Mouse (Mus musculus) neural tube, embryonic 11.5 days (tissue): ENCODE results near the gene Sept1. TPM values are rescaled to one million over a fixed set of nuclear protein-coding genes. Genes with fewer than 3 reads are reported as not detected.

Source experiments
- ATAC-seq: fragments of 200-750 bp; cut with Nextera tagmentation; 2 replicates; pipeline ENCODE4 v1.8.0; 2017; ENCODE audit warnings: moderate number of reproducible peaks, mild to moderate bottlenecking, moderate TSS enrichment, moderate library complexity; ENCODE audit not compliant: insufficient read depth, low FRiP score, low TSS enrichment
- DNase-seq: peaks from one replicate; pipeline ENCODE4 v3.0.0-alpha.2; 2015; ENCODE audit warnings: low spot score
- H3K27ac ChIP-seq: fragments of 300-500 bp; sonication (generic); 2 replicates; pipeline ENCODE4 v1.5.1; 2014; ENCODE audit warnings: low read depth, mild to moderate bottlenecking, low read length
- H3K27me3 ChIP-seq: fragments of 300-500 bp; sonication (generic); 2 replicates; pipeline ENCODE4 v1.6.1; 2014; ENCODE audit warnings: mild to moderate bottlenecking, low read length, mixed read lengths; ENCODE audit not compliant: control insufficient read depth, insufficient read depth
- H3K36me3 ChIP-seq: fragments of 300-500 bp; sonication (generic); 2 replicates; pipeline ENCODE4 v1.6.1; 2014; ENCODE audit warnings: mild to moderate bottlenecking, low read length, moderate library complexity, mixed read lengths; ENCODE audit not compliant: control insufficient read depth, insufficient read depth
- H3K4me1 ChIP-seq: fragments of 300-500 bp; sonication (generic); 2 replicates; pipeline ENCODE4 v1.6.1; 2014; ENCODE audit warnings: low read length, mixed read lengths; ENCODE audit not compliant: control insufficient read depth, insufficient read depth
- H3K4me2 ChIP-seq: fragments of 300-500 bp; sonication (generic); 2 replicates; pipeline ENCODE4 v1.6.1; 2014; ENCODE audit warnings: low read depth, mild to moderate bottlenecking, moderate library complexity
- H3K4me3 ChIP-seq: fragments of 300-500 bp; sonication (generic); 2 replicates; pipeline ENCODE4 v1.5.1; 2014; ENCODE audit warnings: low read depth, low read length
- H3K9ac ChIP-seq: fragments of 300-500 bp; sonication (generic); 2 replicates; pipeline ENCODE4 v1.6.1; 2014; ENCODE audit warnings: mild to moderate bottlenecking, low read length
- H3K9me3 ChIP-seq: fragments of 300-500 bp; sonication (generic); 2 replicates; pipeline ENCODE4 v1.6.1; 2016; ENCODE audit warnings: low read length; ENCODE audit not compliant: control insufficient read depth
- WGBS: fragments of 180-500 bp; shearing (Covaris S2); extraction: QIAGEN DNeasy Blood & Tissue Kit; methylation state at CpG from one replicate; pipeline ENCODE4 v1.1.7; 2014; 5-methylcytosine and 5-hydroxymethylcytosine counted together
- polyA plus RNA-seq: library from polyadenylated mRNA; unstranded; fragments of >200 nt; fragmentation: Nextera tagmentation; extraction: Ambion mirVana; gene quantifications from 2 replicates; pipeline ENCODE4 v1.2.1, GENCODE M21; 2014

The Sept1 gene
- polyA plus RNA-seq, 1 experiment from 2014 or later, result 22.0 TPM

DNA sequence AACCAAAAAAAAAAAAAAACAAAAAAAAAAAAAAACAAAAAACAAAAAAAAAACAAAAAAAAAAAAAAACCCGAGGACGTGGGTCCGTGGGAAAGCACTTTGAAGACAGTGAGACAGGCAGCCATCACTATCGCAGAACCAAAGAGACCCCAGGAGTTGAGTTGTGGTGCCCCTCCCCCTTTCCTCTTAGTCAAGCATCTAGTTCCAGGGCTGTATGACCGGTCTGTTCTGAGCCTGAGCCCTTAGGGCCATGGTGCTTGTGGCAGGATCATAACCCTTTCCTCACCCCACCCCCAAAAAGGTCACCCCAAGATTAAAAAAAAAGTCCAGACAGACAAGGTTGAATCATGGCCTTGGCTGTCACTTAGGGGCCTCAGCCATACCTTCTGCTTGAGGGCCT, 16.6 kb downstream of the Sept1 start:
- Histone ChIP-seq H3K36me3 (no peaks in the 10 kb centered on the region), H3K9me3 (no peaks in the 10 kb centered on the region), H3K4me2 (no peak overlapping the region), H3K4me1 (no peaks in the 10 kb centered on the region), H3K9ac (no peak overlapping the region), H3K27me3 (0 out of 2 replicates have a peak, but pooled peaks cover 2% of the 10 kb centered on the region), H3K4me3 (no peak overlapping the region), H3K27ac (no peak overlapping the region)
- DNase-seq (no peak), ATAC-seq (no peak)
- WGBS, result 89% methylated on average over 5 of the region's 5 CpGs

GRCm38 (mm10) chr7:127214981-127215871, 17.7 kb downstream of the Sept1 start:
- 22% methylated on average over 33 of the region's 33 CpGs for WGBS
- Histone ChIP-seq H3K4me1 (no peaks in the 10 kb centered on the region), H3K9me3 (no peaks in the 10 kb centered on the region), H3K4me3 (peak overlapping the region; percentile 13; the same call in 1 of the 2 replicates), H3K27me3 (0 out of 2 replicates have a peak, but pooled peaks cover 2% of the 10 kb centered on the region), H3K36me3 (no peaks in the 10 kb centered on the region), H3K9ac (peak overlapping the region; percentile 36), H3K4me2 (peak overlapping the region; percentile 36), H3K27ac (no peak overlapping the region)
- DNase-seq, result peak; percentile 67
- no peak for ATAC-seq

GRCm38 (mm10) chr7:127214521-127214920, 18.4 kb downstream of the Sept1 start:
- Histone ChIP-seq H3K9ac (peak overlapping the region; percentile 36), H3K36me3 (no peaks in the 10 kb centered on the region), H3K27ac (no peak overlapping the region), H3K4me3 (peak overlapping the region; percentile 13; the same call in 1 of the 2 replicates), H3K4me2 (peak overlapping the region; percentile 36), H3K27me3 (0 out of 2 replicates have a peak, but pooled peaks cover 2% of the 10 kb centered on the region), H3K9me3 (no peaks in the 10 kb centered on the region), H3K4me1 (peaks cover 1% of the 10 kb centered on the region)
- no peak for ATAC-seq
- 25% methylated on average over 21 of the region's 21 CpGs for WGBS
- no peak for DNase-seq

DNA sequence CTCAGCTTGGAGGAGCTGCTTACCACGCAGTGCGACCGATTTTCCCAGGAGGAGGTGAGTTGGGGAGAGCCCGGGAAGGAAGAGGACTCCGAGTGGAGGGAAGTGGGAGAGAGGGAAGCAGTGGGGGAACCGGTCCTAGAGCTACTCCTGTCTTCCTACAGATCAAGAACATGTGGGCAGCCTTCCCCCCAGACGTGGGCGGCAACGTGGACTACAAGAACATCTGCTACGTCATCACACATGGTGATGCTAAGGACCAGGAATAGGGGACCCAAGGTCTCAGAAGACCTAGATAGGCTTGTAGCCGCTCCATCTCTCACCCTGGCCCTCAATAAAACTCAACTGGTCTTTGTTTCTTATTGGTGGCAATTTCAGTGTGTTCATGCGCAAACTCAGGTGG, 19.0 kb downstream of the Sept1 start:
- Histone ChIP-seq H3K27ac (no peak overlapping the region), H3K27me3 (0 out of 2 replicates have a peak, but pooled peaks cover 2% of the 10 kb centered on the region), H3K4me3 (no peak overlapping the region), H3K9me3 (no peaks in the 10 kb centered on the region), H3K4me1 (peaks cover 5% of the 10 kb centered on the region), H3K4me2 (no peak overlapping the region), H3K9ac (no peak overlapping the region), H3K36me3 (no peaks in the 10 kb centered on the region)
- 46% methylated on average over 12 of the region's 12 CpGs for WGBS
- DNase-seq (no peak), ATAC-seq (no peak)

GRCm38 (mm10) chr7:127213485-127213884, 19.4 kb downstream of the Sept1 start:
- no peak for ATAC-seq

GRCm38 (mm10) chr7:127212432-127213250, 20.3 kb downstream of the Sept1 start:
- Histone ChIP-seq H3K9me3 (no peaks in the 10 kb centered on the region), H3K4me2 (no peak overlapping the region), H3K27me3 (0 out of 2 replicates have a peak, but pooled peaks cover 2% of the 10 kb centered on the region), H3K9ac (no peak overlapping the region), H3K4me1 (peaks cover 5% of the 10 kb centered on the region), H3K4me3 (no peak overlapping the region), H3K27ac (no peak overlapping the region), H3K36me3 (no peaks in the 10 kb centered on the region)
- no peak for ATAC-seq
- 93% methylated on average over 12 of the region's 12 CpGs for WGBS
- no peak for DNase-seq

More at GRCm38 (mm10) chr7:127213485-127213884, 19.4 kb downstream of the Sept1 start:
- no peak for DNase-seq
- H3K4me1 ChIP-seq, result peaks cover 5% of the 10 kb centered on the region
- H3K27ac ChIP-seq, result no peak overlapping the region
- H3K4me3 ChIP-seq, result no peak overlapping the region
- 34% methylated on average over 7 of the region's 7 CpGs for WGBS
- 0 out of 2 replicates have a peak, but pooled peaks cover 2% of the 10 kb centered on the region for H3K27me3 ChIP-seq
- H3K9me3 ChIP-seq, result no peaks in the 10 kb centered on the region
- H3K4me2 ChIP-seq, result no peak overlapping the region
- H3K9ac ChIP-seq, result no peak overlapping the region
- H3K36me3 ChIP-seq, result no peaks in the 10 kb centered on the region

- no peak for ATAC-seq
- no peaks in the 10 kb centered on the region for H3K9me3 ChIP-seq
- no peak overlapping the region for H3K4me2 ChIP-seq
- no peak overlapping the region for H3K9ac ChIP-seq
- no peaks in the 10 kb centered on the region for H3K36me3 ChIP-seq
- 67% methylated on average over 5 of the region's 5 CpGs for WGBS
- DNase-seq, result no peak
- no peak overlapping the region for H3K27ac ChIP-seq
- H3K27me3 ChIP-seq, result 0 out of 2 replicates have a peak, but pooled peaks cover 2% of the 10 kb centered on the region
- peaks cover 13% of the 10 kb centered on the region for H3K4me1 ChIP-seq
- no peak overlapping the region for H3K4me3 ChIP-seq
Observed at GRCm38 (mm10) chr7:127211014-127211745, 21.8 kb downstream of the Sept1 start.

DNA sequence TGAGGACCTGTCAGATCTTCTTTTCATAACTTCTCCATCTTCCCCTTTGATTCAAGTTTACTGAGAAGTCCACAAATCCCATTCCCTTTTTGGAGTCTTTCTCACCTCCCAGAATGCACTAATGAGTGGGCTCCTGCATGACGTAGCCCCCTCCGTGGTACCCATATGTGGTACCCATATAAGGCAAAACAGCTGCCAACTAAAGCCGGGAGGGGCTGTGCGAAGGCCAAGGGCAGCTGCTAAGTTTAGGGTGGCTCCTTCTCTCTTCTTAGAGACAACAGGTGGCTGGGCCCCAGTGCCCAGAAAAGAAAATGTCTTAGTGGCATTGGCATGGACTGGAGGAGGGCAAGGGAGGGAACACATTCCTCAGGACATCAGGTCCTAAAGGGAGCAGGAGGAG, 22.7 kb downstream of the Sept1 start:
- H3K4me2 ChIP-seq, result no peak overlapping the region
- no peak overlapping the region for H3K27ac ChIP-seq
- no peak overlapping the region for H3K9ac ChIP-seq
- ATAC-seq, result no peak
- no peaks in the 10 kb centered on the region for H3K36me3 ChIP-seq
- no peak for DNase-seq
- H3K27me3 ChIP-seq, result 0 out of 2 replicates have a peak, but pooled peaks cover 2% of the 10 kb centered on the region
- no peaks in the 10 kb centered on the region for H3K9me3 ChIP-seq
- H3K4me3 ChIP-seq, result no peak overlapping the region
- WGBS, result 90% methylated on average over 4 of the region's 4 CpGs
- H3K4me1 ChIP-seq, result peaks cover 13% of the 10 kb centered on the region
